Mouse (Mus musculus): ENCODE measurements around the gene Tshz3.

The Tshz3 gene

GRCm38 (mm10) chr7:36697856-36698588 lies at the start of gene Tshz3:
Tshz3 (plus strand) TSS chr7:36698118.
- DNase-seq (ENCODE audit: low read depth, low spot score) = peak; percentile 85

GRCm38 (mm10) chr7:36655931-36656330 lies 42.0 kb upstream of the Tshz3 start:
- no peak for DNase-seq (ENCODE audit: low read depth, low spot score)

- DNase-seq (ENCODE audit: low read depth, low spot score) = no peak
Measured at GRCm38 (mm10) chr7:36656401-36656800, 41.5 kb upstream of the Tshz3 start.

GRCm38 (mm10) chr7:36658331-36658730 lies 39.6 kb upstream of the Tshz3 start:
- peak; percentile 44 for DNase-seq (ENCODE audit: low read depth, low spot score)

- no peak for DNase-seq (ENCODE audit: low read depth, low spot score)
Measured at GRCm38 (mm10) chr7:36659265-36659664, 38.7 kb upstream of the Tshz3 start.

- no peak for DNase-seq (ENCODE audit: low read depth, low spot score)
Measured at GRCm38 (mm10) chr7:36660654-36661053, 37.3 kb upstream of the Tshz3 start.

- no peak for DNase-seq (ENCODE audit: low read depth, low spot score)
Measured at GRCm38 (mm10) chr7:36663431-36663830, 34.5 kb upstream of the Tshz3 start.

GRCm38 (mm10) chr7:36667767-36668166 lies 30.2 kb upstream of the Tshz3 start:
- no peak for DNase-seq (ENCODE audit: low read depth, low spot score)

- DNase-seq (ENCODE audit: low read depth, low spot score) = no peak
Measured at GRCm38 (mm10) chr7:36678031-36678430, 19.9 kb upstream of the Tshz3 start.

- DNase-seq (ENCODE audit: low read depth, low spot score) = no peak
Measured at GRCm38 (mm10) chr7:36678510-36678909, 19.4 kb upstream of the Tshz3 start.

- DNase-seq (ENCODE audit: low read depth, low spot score) = no peak
Measured at GRCm38 (mm10) chr7:36679031-36679618, 18.8 kb upstream of the Tshz3 start.

- DNase-seq (ENCODE audit: low read depth, low spot score) = no peak
Measured at GRCm38 (mm10) chr7:36679866-36680458, 18.0 kb upstream of the Tshz3 start.

GRCm38 (mm10) chr7:36687508-36687907 lies 10.4 kb upstream of the Tshz3 start:
- DNase-seq (ENCODE audit: low read depth, low spot score) = no peak

- DNase-seq (ENCODE audit: low read depth, low spot score) = no peak
Measured at GRCm38 (mm10) chr7:36689049-36689793, 8.7 kb upstream of the Tshz3 start.

- no peak for DNase-seq (ENCODE audit: low read depth, low spot score)
Measured at GRCm38 (mm10) chr7:36690551-36690950, 7.4 kb upstream of the Tshz3 start.

GRCm38 (mm10) chr7:36691617-36692016 lies 6.3 kb upstream of the Tshz3 start:
- no peak for DNase-seq (ENCODE audit: low read depth, low spot score)

GRCm38 (mm10) chr7:36692381-36692780 lies 5.5 kb upstream of the Tshz3 start:
- DNase-seq (ENCODE audit: low read depth, low spot score) = no peak

- no peak for DNase-seq (ENCODE audit: low read depth, low spot score)
Measured at GRCm38 (mm10) chr7:36693081-36693480, 4.8 kb upstream of the Tshz3 start.

- no peak for DNase-seq (ENCODE audit: low read depth, low spot score)
Measured at GRCm38 (mm10) chr7:36694642-36695191, 3.2 kb upstream of the Tshz3 start.

GRCm38 (mm10) chr7:36695276-36695675 lies 2.6 kb upstream of the Tshz3 start:
- peak; percentile 60 for DNase-seq (ENCODE audit: low read depth, low spot score)

- peak; percentile 65 for DNase-seq (ENCODE audit: low read depth, low spot score)
Measured at GRCm38 (mm10) chr7:36695791-36696241, 2.1 kb upstream of the Tshz3 start.

Measured in mesoderm, embryonic 11.5 days (tissue).